Comparison of ENCODE assay signal across 10 mouse cellular contexts in genomic region chr2:152392786-152393185, GRCm38 (mm10). TPM values are rescaled to one million over a fixed set of nuclear protein-coding genes. Genes with fewer than 3 reads are reported as not detected.
DNase-seq lines count a peak whose midpoint lies in the region; ATAC-seq and TF ChIP-seq lines count a peak whose summit lies in the region.
"Had no signal": no experiment of that assay in that cellular context is flagged by ENCODE, and none has a peak within 500 bp of the region (broad histone marks: within the 10 kb centered on the region; RNA-seq: fewer than 3 reads in every experiment).

No protein-coding gene starts in this region.

- intact Hi-C loops in heart, postnatal 10 days (cut with DNase I), result loop anchor here (1.0 to 5.0 kb wide), 2 partner anchors 45 to 150 kb away; partner anchors contain the start of gene Defb29

- no peak for ATAC-seq in limb, embryonic 11.5 days (ENCODE audit: insufficient number of reproducible peaks, low FRiP score, low TSS enrichment, low read depth)
- no peak for ATAC-seq in G1E (ENCODE audit: extremely low read depth, insufficient number of reproducible peaks, low FRiP score, poor library complexity, severe bottlenecking)

- peaks cover 22% of the 10 kb centered on the region for H3K4me1 ChIP-seq in limb, embryonic 11.5 days (ENCODE audit: control insufficient read depth, insufficient read depth, low read length)
- peaks cover 30% of the 10 kb centered on the region for H3K4me1 ChIP-seq in limb, embryonic 10.5 days
- H3K4me1 ChIP-seq in G1E (ENCODE audit: insufficient read depth, low read depth, low read length), result peaks cover 32% of the 10 kb centered on the region

- peak; percentile 51 for DNase-seq in limb, embryonic 11.5 days (ENCODE audit: low spot score)
- DNase-seq in limb, embryonic 10.5 days (ENCODE audit: low spot score), result no peak
- DNase-seq in G1E (ENCODE audit: low spot score), result peak; percentile 54
- DNase-seq in cerebellum, adult 11-12 months, result peak; percentile 58
- peak; percentile 67 to 72 for DNase-seq in heart, postnatal 10 days
- DNase-seq in lung, postnatal 10 days, result peak; percentile 80
- DNase-seq in splenic B cell, adult 2 months (ENCODE audit: low read depth, low spot score), result peak; percentile 80

- no peaks in the 10 kb centered on the region for H3K36me3 ChIP-seq in limb, embryonic 11.5 days (ENCODE audit: control insufficient read depth, insufficient read depth, low read length)
- H3K36me3 ChIP-seq in limb, embryonic 10.5 days, result peaks cover 20% of the 10 kb centered on the region
- H3K36me3 ChIP-seq in G1E (replicated peaks), result peaks cover 22% of the 10 kb centered on the region
- H3K36me3 ChIP-seq in splenic B cell, adult 2 months (ENCODE audit: control insufficient read depth, insufficient read depth, low read length, poor library complexity, severe bottlenecking), result no peaks in the 10 kb centered on the region

- H3K9ac ChIP-seq in limb, embryonic 11.5 days (ENCODE audit: low read length), result no peak overlapping the region
- H3K9ac ChIP-seq: limb, embryonic 12.5 days; stomach, embryonic 15.5 days had no signal

- H3K4me2 ChIP-seq in limb, embryonic 11.5 days (ENCODE audit: low read depth, severe bottlenecking), result no peak overlapping the region
- H3K4me2 ChIP-seq: stomach, embryonic 15.5 days had no signal

- no peak overlapping the region for H3K27ac ChIP-seq in limb, embryonic 11.5 days (replicated peaks; ENCODE audit: low read depth, low read length)
- H3K27ac ChIP-seq in limb, embryonic 10.5 days, result no peak overlapping the region
- H3K27ac ChIP-seq: stomach, embryonic 15.5 days had no signal

- peak; percentile 24; the same call in 1 of the 2 replicates for TF ChIP-seq CTCF in G1E (IDR thresholded peaks at IDR 0.05; ENCODE audit: low read depth, low read length)

- no peak overlapping the region for H3K4me3 ChIP-seq in limb, embryonic 11.5 days (ENCODE audit: low read depth, low read length)
- no peak overlapping the region for H3K4me3 ChIP-seq in limb, embryonic 10.5 days
- H3K4me3 ChIP-seq in G1E (ENCODE audit: low read depth, low read length), result no peak overlapping the region
- H3K4me3 ChIP-seq: erythroblast, embryonic 14.5 days; limb, embryonic 12.5 days; stomach, embryonic 15.5 days had no signal

- WGBS in limb, embryonic 11.5 days, result 16% methylated on average over 3 of the region's 3 CpGs
- 29% methylated on average over 3 of the region's 3 CpGs for WGBS in limb, embryonic 10.5 days

- no peaks in the 10 kb centered on the region for H3K27me3 ChIP-seq in limb, embryonic 11.5 days (ENCODE audit: control insufficient read depth, insufficient read depth, low read length)
- no peaks in the 10 kb centered on the region for H3K27me3 ChIP-seq in limb, embryonic 10.5 days (ENCODE audit: low read depth, poor library complexity, severe bottlenecking)
- H3K27me3 ChIP-seq in G1E (ENCODE audit: insufficient read depth, low read length), result peaks cover 22% of the 10 kb centered on the region
- no peaks in the 10 kb centered on the region for H3K27me3 ChIP-seq in splenic B cell, adult 2 months (ENCODE audit: control insufficient read depth, insufficient read depth, low read length, poor library complexity, severe bottlenecking)
- H3K27me3 ChIP-seq: limb, embryonic 12.5 days; stomach, embryonic 15.5 days had no signal

- no peaks in the 10 kb centered on the region for H3K9me3 ChIP-seq in limb, embryonic 11.5 days (ENCODE audit: control insufficient read depth, low read length)
- no peaks in the 10 kb centered on the region for H3K9me3 ChIP-seq in limb, embryonic 10.5 days (replicated peaks)
- H3K9me3 ChIP-seq in G1E (replicated peaks), result peaks cover 16% of the 10 kb centered on the region
- H3K9me3 ChIP-seq: limb, embryonic 12.5 days; stomach, embryonic 15.5 days had no signal

RNA-seq across cellular contexts. Expression of gene Sox12, which starts 5.1 kb away (rescaled TPM):
- polyA plus RNA-seq in limb, embryonic 11.5 days (2014; fragmentation: Nextera tagmentation; extraction: Ambion mirVana), result 21.1 and 21.8 TPM in 2 replicates
- polyA plus RNA-seq in limb, embryonic 10.5 days (2016; fragmentation: Nextera tagmentation; extraction: Ambion mirVana), result 9.9 and 11.8 TPM in 2 replicates
- total RNA-seq in G1E (2014; fragmentation: Nextera tagmentation), result 29.4 and 34.4 TPM in 2 replicates
- total RNA-seq in G1E (2017), result 0.98 and 1.7 TPM in 2 replicates
- polyA plus RNA-seq in G1E (2012), result 60.0 and 62.8 TPM in 2 replicates
- 10 to 100 TPM; 26.3 to 37.8 TPM for total RNA-seq in heart, postnatal 10 days (2021)

RNA-seq across cellular contexts. Expression of gene Nrsn2, which starts 16.3 kb away (rescaled TPM):
- 1.8 and 2.2 TPM in 2 replicates for polyA plus RNA-seq in limb, embryonic 11.5 days (2014; fragmentation: Nextera tagmentation; extraction: Ambion mirVana)
- 0.59 and 1.4 TPM in 2 replicates for polyA plus RNA-seq in limb, embryonic 10.5 days (2016; fragmentation: Nextera tagmentation; extraction: Ambion mirVana)
- not detected in 2 replicates for total RNA-seq in G1E (2014; fragmentation: Nextera tagmentation)
- 0.17 TPM in 1 of 2 replicates, not detected in the other for total RNA-seq in G1E (2017)
- polyA plus RNA-seq in G1E (2012), result not detected in 2 replicates
- total RNA-seq in heart, postnatal 10 days (2021), result not detected
- polyA plus RNA-seq: erythroblast, embryonic 14.5 days had no signal

RNA-seq across cellular contexts. Expression of gene Zcchc3, which starts 22.0 kb away (rescaled TPM):
- 69.4 and 75.8 TPM in 2 replicates for polyA plus RNA-seq in limb, embryonic 11.5 days (2014; fragmentation: Nextera tagmentation; extraction: Ambion mirVana)
- 64.9 and 67.2 TPM in 2 replicates for polyA plus RNA-seq in limb, embryonic 10.5 days (2016; fragmentation: Nextera tagmentation; extraction: Ambion mirVana)
- total RNA-seq in G1E (2014; fragmentation: Nextera tagmentation) (21.1 and 23.7 TPM in 2 replicates), G1E (2017) (12.4 and 12.9 TPM in 2 replicates)
- polyA plus RNA-seq in G1E (2012), result 21.8 and 22.8 TPM in 2 replicates
- 10 to 100 TPM; 18.0 to 18.1 TPM for total RNA-seq in heart, postnatal 10 days (2021)

RNA-seq across cellular contexts. Expression of gene 6820408C15Rik, which starts 22.6 kb away (rescaled TPM):
- polyA plus RNA-seq in limb, embryonic 11.5 days (2014; fragmentation: Nextera tagmentation; extraction: Ambion mirVana), result 0.15 and 0.54 TPM in 2 replicates
- 0.40 and 0.61 TPM in 2 replicates for polyA plus RNA-seq in limb, embryonic 10.5 days (2016; fragmentation: Nextera tagmentation; extraction: Ambion mirVana)
- 2.1 and 3.8 TPM in 2 replicates for total RNA-seq in G1E (2014; fragmentation: Nextera tagmentation)
- 0.49 and 0.64 TPM in 2 replicates for total RNA-seq in G1E (2017)
- 0.17 and 0.18 TPM in 2 replicates for polyA plus RNA-seq in G1E (2012)
- total RNA-seq in heart, postnatal 10 days (2021), result 1 to 10 TPM; 3.7 to 4.3 TPM
- polyA plus RNA-seq: erythroblast, embryonic 14.5 days had no signal

RNA-seq across cellular contexts. Expression of gene Trib3, which starts 49.0 kb away (rescaled TPM):
- polyA plus RNA-seq in limb, embryonic 11.5 days (2014; fragmentation: Nextera tagmentation; extraction: Ambion mirVana), result 1.4 and 1.8 TPM in 2 replicates
- polyA plus RNA-seq in limb, embryonic 10.5 days (2016; fragmentation: Nextera tagmentation; extraction: Ambion mirVana), result 2.6 and 3.2 TPM in 2 replicates
- total RNA-seq in G1E (2014; fragmentation: Nextera tagmentation), result 24.5 and 25.0 TPM in 2 replicates
- total RNA-seq in G1E (2017), result 1.9 and 2.1 TPM in 2 replicates
- polyA plus RNA-seq in G1E (2012), result 17.8 and 24.9 TPM in 2 replicates
- total RNA-seq in heart, postnatal 10 days (2021), result 1 to 10 TPM; 3.2 to 3.9 TPM
